Mouse (Mus musculus) CD4-positive, CD25-positive, alpha-beta regulatory T cell (primary cell): ENCODE data around the gene Rrad. TPM values are rescaled to one million over a fixed set of nuclear protein-coding genes. Genes with fewer than 3 reads are reported as not detected.

Experiments
- polyA plus RNA-seq: library from polyadenylated mRNA; unstranded; fragments of 100-300 nt; shearing (Covaris generic); gene quantifications from one replicate; pipeline ENCODE4 v1.2.1, GENCODE M21; 2017

Rrad gene
- 59.8 TPM for polyA plus RNA-seq

GRCm38 (mm10) chr8:104630981-104631663, at the start of gene Rrad:
Gene Rrad (minus strand): TSS chr8:104631327.

DNA sequence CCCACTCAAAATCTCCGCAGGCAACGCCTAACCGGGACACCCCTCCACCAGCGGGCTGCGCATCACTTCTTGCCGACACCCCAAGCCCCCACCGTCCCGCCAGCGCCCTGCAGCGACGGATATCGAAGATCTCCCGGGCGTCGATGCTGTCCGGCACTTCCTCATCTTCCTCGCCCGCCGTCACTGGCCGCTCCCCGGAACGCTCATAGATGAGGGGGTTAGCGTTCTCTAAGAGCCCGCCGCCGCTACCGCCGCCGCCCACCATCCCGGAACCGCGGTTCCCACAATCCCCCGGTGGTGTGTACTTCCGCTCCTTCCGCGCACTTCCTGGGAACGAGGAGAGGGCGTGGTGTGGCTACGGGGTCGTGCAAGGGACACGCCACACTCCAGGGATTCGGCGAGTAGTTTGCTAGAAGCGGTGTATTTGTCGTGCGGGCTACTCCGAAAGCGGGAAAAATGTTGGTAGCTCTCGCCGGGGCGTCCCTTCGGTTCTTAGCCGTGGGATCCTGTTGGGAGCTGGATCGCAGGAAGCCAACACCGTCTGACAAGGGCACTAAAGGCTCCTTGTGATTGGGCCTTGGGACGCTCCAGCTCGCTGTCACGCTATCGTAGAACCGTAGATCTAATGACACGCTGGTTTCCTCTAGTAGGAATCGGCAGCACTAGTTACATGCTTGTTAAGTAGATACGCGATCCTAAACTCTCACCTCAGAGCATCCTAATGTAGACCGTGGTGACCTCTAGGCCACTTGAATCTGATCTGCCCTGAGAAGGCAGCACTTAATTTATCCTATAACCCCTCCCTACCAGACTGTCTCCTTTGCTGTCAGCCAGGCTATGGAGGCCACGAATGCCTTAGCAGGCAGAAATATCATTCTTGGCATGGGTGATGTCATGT, 10.5 kb upstream of the Rrad start, which contains the start of gene Ciao2b:
Ciao2b (minus strand) TSS at position 540 of the 898 bp plus-strand sequence.

GRCm38 (mm10) chr8:104624161-104624560, 7.0 kb downstream of the Rrad start, which contains the start of gene Cdh16:
Gene Cdh16 (minus strand): TSS chr8:104624396.

DNA sequence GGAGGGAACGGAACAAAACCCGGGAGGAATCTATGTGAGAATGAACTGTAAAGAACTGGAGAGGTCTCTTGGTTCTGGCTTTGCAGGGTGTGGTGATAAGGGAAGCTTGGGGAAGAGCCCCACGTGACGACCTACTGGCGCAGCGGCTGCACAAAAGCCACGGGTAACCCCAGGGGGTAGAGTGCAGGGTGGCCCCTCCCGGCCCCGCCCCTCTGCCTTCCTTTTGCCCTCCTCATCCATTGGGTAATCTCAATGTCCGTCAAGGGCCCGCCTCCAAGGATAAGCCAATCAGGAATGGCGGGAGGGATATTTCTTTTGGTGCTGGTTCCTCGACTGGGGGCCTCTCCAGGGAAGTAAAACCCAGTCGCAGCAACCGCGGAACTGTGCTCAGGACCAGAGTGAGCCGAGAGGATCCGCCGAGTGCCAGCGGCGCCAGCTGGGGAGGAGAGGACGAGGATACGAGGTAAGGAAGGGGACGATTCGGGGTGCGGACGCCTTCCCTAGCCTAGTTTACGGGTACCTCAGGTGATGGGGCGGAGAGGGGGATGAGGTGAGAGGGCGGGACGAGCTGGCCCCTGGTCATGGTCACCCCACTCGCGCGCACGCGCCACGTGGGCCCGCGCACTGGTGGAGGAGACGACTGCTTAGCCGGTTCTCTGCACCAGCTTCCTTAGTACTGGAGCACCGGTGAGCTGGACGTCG, 39.8 kb downstream of the Rrad start, which contains the start of gene Pdp2:
Pdp2 (plus strand) TSS at position 319 of the 702 bp plus-strand sequence.

Other genes starting within 250 kb of the Rrad start
- gene Cmtm4, start 235.5 kb downstream of the Rrad start, polyA plus RNA-seq: 0.31 TPM
- 39.2 TPM for gene Dync1li2, start 188.3 kb downstream of the Rrad start, polyA plus RNA-seq
- not detected for gene Terb1, start 121.4 kb downstream of the Rrad start, polyA plus RNA-seq
- 95.3 TPM for gene Nae1, start 96.7 kb downstream of the Rrad start, polyA plus RNA-seq
- 3.8 TPM for gene Car7, start 96.6 kb downstream of the Rrad start, polyA plus RNA-seq
- gene Pdp2, start 39.9 kb downstream of the Rrad start, polyA plus RNA-seq: 5.7 TPM
- gene Cdh16, start 6.9 kb downstream of the Rrad start, polyA plus RNA-seq: not detected
- 114 TPM for gene Ciao2b, start 10.6 kb upstream of the Rrad start, polyA plus RNA-seq
- 0.12 TPM for gene Ces2a, start 102.7 kb upstream of the Rrad start, polyA plus RNA-seq
- not detected for gene Ces2b, start 200.2 kb upstream of the Rrad start, polyA plus RNA-seq
- gene Ces2c, start 215.7 kb upstream of the Rrad start, polyA plus RNA-seq: 6.8 TPM